Mouse (Mus musculus) Patski (cell line): ENCODE results near the gene Ilkap. TPM values are rescaled to one million over a fixed set of nuclear protein-coding genes. Genes with fewer than 3 reads are reported as not detected.

ENCODE experiments used
- ATAC-seq: fragments of 100-300 bp; one replicate; pipeline ENCODE4 v1.8.0; 2021
- CTCF ChIA-PET: fragments of 350-600 bp; sonication (Branson Sonifier 250); formaldehyde crosslinking; loops from one replicate; lab custom pipeline; 2022; ENCODE audit warnings: inconsistent platforms; lab: Charles Lee
- POLR2A ChIA-PET: fragments of 350-600 bp; sonication (Branson Sonifier 250); formaldehyde crosslinking; loops from one replicate; lab custom pipeline; 2022; ENCODE audit warnings: antibody characterized with exemption, inconsistent platforms; lab: Charles Lee
- DNase-seq: peaks from one replicate; pipeline ENCODE4 v3.0.0-alpha.2; 2011; ENCODE audit warnings: low read depth, low spot score
- H3K27me3 ChIP-seq: fragments of 371-371 bp; one replicate; pipeline ENCODE4 v1.5.1; 2021
- CTCF ChIP-seq: fragments of 100-300 bp; IDR thresholded peaks from one replicate; pipeline ENCODE4 v1.5.1; 2021
- in situ Hi-C: fragments of 300-500 bp; cut with MboI; formaldehyde crosslinking; loops from 3 replicates; pipeline ENCODE4 v1.11.1; 2018; ENCODE audit warnings: low pct_unique_long_range_greater_than_20kb, mixed read lengths
- polyA plus RNA-seq: library from polyadenylated mRNA; unstranded; gene quantifications from one replicate; pipeline ENCODE4 v1.2.3, GENCODE M21; 2021

Gene Ilkap
- polyA plus RNA-seq, 1 experiment from 2014 or later: 82.4 TPM

- in situ Hi-C loops: no loop called here
- ATAC-seq (no peak), DNase-seq (no peak)
- CTCF ChIA-PET: interaction anchor here (0.8 to 3.4 kb wide), 2 partner anchors 9 to 68 kb away, joined by 3 to 14 read pairs; no protein-coding TSS in a partner anchor
- TF ChIP-seq CTCF: no peak
- H3K27me3 ChIP-seq: no peaks in the 10 kb centered on the region
- POLR2A ChIA-PET: no interaction called here
These were observed 16.7 kb upstream of the Ilkap start for GRCm38 (mm10) chr1:91415311-91415710.

- CTCF ChIA-PET: interaction anchor here (0.8 to 3.4 kb wide), 2 partner anchors 8 to 69 kb away, joined by 3 to 14 read pairs; no protein-coding TSS in a partner anchor
- in situ Hi-C loops: no loop called here
- POLR2A ChIA-PET: no interaction called here
- no peak for TF ChIP-seq CTCF
- H3K27me3 ChIP-seq: no peaks in the 10 kb centered on the region
- ATAC-seq: no peak
- no peak for DNase-seq
These were observed 16.3 kb upstream of the Ilkap start for GRCm38 (mm10) chr1:91414903-91415302.

- TF ChIP-seq CTCF: no peak
- ChIA-PET POLR2A (interaction anchor here (0.6 to 1.0 kb wide), 4 partner anchors 16 to 59 kb away, joined by 3 to 8 read pairs (median 3); no protein-coding TSS in a partner anchor), CTCF (interaction anchor here (0.9 to 3.4 kb wide), 3 partner anchors 13 to 70 kb away, joined by 3 to 14 read pairs (median 3); no protein-coding TSS in a partner anchor)
- no peaks in the 10 kb centered on the region for H3K27me3 ChIP-seq
- no peak for DNase-seq
- in situ Hi-C loops: no loop called here
- ATAC-seq: no peak
These were observed 15.4 kb upstream of the Ilkap start, which contains the start of gene Hes6 for GRCm38 (mm10) chr1:91413898-91414594. Gene Hes6, minus strand, starts transcription at chr1:91414038.

GRCm38 (mm10) chr1:91413536-91413897 is 14.9 kb upstream of the Ilkap start:
- CTCF ChIA-PET: interaction anchor here (0.9 to 1.4 kb wide), 2 partner anchors 14 to 70 kb away, joined by 3 read pairs; no protein-coding TSS in a partner anchor
- POLR2A ChIA-PET: interaction anchor here (0.6 to 1.0 kb wide), 4 partner anchors 16 to 59 kb away, joined by 3 to 8 read pairs (median 3); no protein-coding TSS in a partner anchor
- TF ChIP-seq CTCF: no peak
- no peaks in the 10 kb centered on the region for H3K27me3 ChIP-seq
- no peak for ATAC-seq
- in situ Hi-C loops: no loop called here
- DNase-seq: no peak

GRCm38 (mm10) chr1:91413030-91413506 is 14.5 kb upstream of the Ilkap start:
- ATAC-seq: peak; percentile 98

GRCm38 (mm10) chr1:91412286-91413029 is 13.8 kb upstream of the Ilkap start:
- CTCF ChIA-PET: interaction anchor here (1.4 kb wide), 1 partner anchor 15 kb away, joined by 3 read pairs; no protein-coding TSS in a partner anchor

More at GRCm38 (mm10) chr1:91413030-91413506, 14.5 kb upstream of the Ilkap start:
- H3K27me3 ChIP-seq: no peaks in the 10 kb centered on the region
- TF ChIP-seq CTCF: no peak
- ChIA-PET POLR2A (interaction anchor here (0.6 to 1.5 kb wide), 4 partner anchors 15 to 163 kb away, joined by 3 to 8 read pairs (median 4); partner anchors contain the start of gene Ube2f), CTCF (interaction anchor here (0.9 to 1.4 kb wide), 2 partner anchors 14 to 71 kb away, joined by 3 read pairs; no protein-coding TSS in a partner anchor)
- no peak for DNase-seq
- in situ Hi-C loops: no loop called here

GRCm38 (mm10) chr1:91411631-91412285 is 13.1 kb upstream of the Ilkap start:
- CTCF ChIA-PET: interaction anchor here (1.0 kb wide), 1 partner anchor 9 kb away, joined by 3 read pairs; no protein-coding TSS in a partner anchor
- no peak for TF ChIP-seq CTCF
- POLR2A ChIA-PET: interaction anchor here (0.7 to 1.5 kb wide), 3 partner anchors 71 to 161 kb away, joined by 3 to 5 read pairs (median 3); partner anchors contain the start of gene Ube2f
- DNase-seq: no peak
- in situ Hi-C loops: no loop called here
- no peak for ATAC-seq
- no peaks in the 10 kb centered on the region for H3K27me3 ChIP-seq

More at GRCm38 (mm10) chr1:91412286-91413029, 13.8 kb upstream of the Ilkap start:
- DNase-seq: no peak
- no peak for TF ChIP-seq CTCF
- POLR2A ChIA-PET: interaction anchor here (0.7 to 1.5 kb wide), 3 partner anchors 70 to 162 kb away, joined by 3 to 5 read pairs (median 3); partner anchors contain the start of gene Ube2f
- in situ Hi-C loops: no loop called here
- H3K27me3 ChIP-seq: no peaks in the 10 kb centered on the region
- ATAC-seq: peak; percentile 17

- ATAC-seq (no peak), DNase-seq (no peak)
- POLR2A ChIA-PET: no interaction called here
- CTCF ChIA-PET: interaction anchor here (1.2 to 1.4 kb wide), 2 partner anchors 20 to 53 kb away, joined by 3 to 4 read pairs; no protein-coding TSS in a partner anchor
- no peaks in the 10 kb centered on the region for H3K27me3 ChIP-seq
- TF ChIP-seq CTCF: no peak
- in situ Hi-C loops: no loop called here
These were observed 9.2 kb upstream of the Ilkap start for GRCm38 (mm10) chr1:91407819-91408218.

- CTCF ChIA-PET: no interaction called here
- in situ Hi-C loops: no loop called here
- H3K27me3 ChIP-seq: no peaks in the 10 kb centered on the region
- no peak for DNase-seq
- TF ChIP-seq CTCF: no peak
- ATAC-seq: no peak
- POLR2A ChIA-PET: interaction anchor here (0.5 to 1.2 kb wide), 2 partner anchors 13 to 850 kb away, joined by 4 read pairs; no protein-coding TSS in a partner anchor
These were observed 7.0 kb upstream of the Ilkap start for GRCm38 (mm10) chr1:91405406-91406169.
